Mouse (Mus musculus): ENCODE data around the gene Cntrob. TPM values are rescaled to one million over a fixed set of nuclear protein-coding genes. Genes with fewer than 3 reads are reported as not detected.

The Cntrob gene
- polyA plus RNA-seq, 1 experiment from 2014 or later, result 16.6 TPM

- no peaks in the 10 kb centered on the region for H3K4me1 ChIP-seq (ENCODE audit: insufficient read depth)
- H3K4me2 ChIP-seq, result no peak overlapping the region
- DNase-seq, result no peak
- ATAC-seq (ENCODE audit: insufficient read depth), result no peak
- no peak overlapping the region for H3K4me3 ChIP-seq (ENCODE audit: low read depth, low read length)
- H3K27me3 ChIP-seq (ENCODE audit: insufficient read depth, low read length), result peaks cover 4% of the 10 kb centered on the region; the same call in 1 of the 2 replicates
- TF ChIP-seq CTCF (IDR thresholded peaks at IDR 0.05; ENCODE audit: low read depth), result no peak
- no peak overlapping the region for H3K9ac ChIP-seq
- no peak overlapping the region for H3K27ac ChIP-seq (ENCODE audit: low read depth)
- H3K9me3 ChIP-seq (ENCODE audit: low read depth, low read length), result no peaks in the 10 kb centered on the region
- H3K36me3 ChIP-seq (ENCODE audit: insufficient read depth), result no peaks in the 10 kb centered on the region
- 59% methylated on average over 6 of the region's 6 CpGs for WGBS
Observed at GRCm38 (mm10) chr11:69275650-69276049, 47.9 kb downstream of the Cntrob start.

- no peak overlapping the region for H3K27ac ChIP-seq (ENCODE audit: low read depth)
- no peak overlapping the region for H3K4me3 ChIP-seq (ENCODE audit: low read depth, low read length)
- peaks cover 4% of the 10 kb centered on the region; the same call in 1 of the 2 replicates for H3K27me3 ChIP-seq (ENCODE audit: insufficient read depth, low read length)
- H3K9me3 ChIP-seq (ENCODE audit: low read depth, low read length), result no peaks in the 10 kb centered on the region
- ATAC-seq (ENCODE audit: insufficient read depth), result no peak
- H3K4me1 ChIP-seq (ENCODE audit: insufficient read depth), result no peaks in the 10 kb centered on the region
- H3K9ac ChIP-seq, result no peak overlapping the region
- no peaks in the 10 kb centered on the region for H3K36me3 ChIP-seq (ENCODE audit: insufficient read depth)
- WGBS, result 33% methylated on average over 16 of the region's 16 CpGs
- TF ChIP-seq CTCF (IDR thresholded peaks at IDR 0.05; ENCODE audit: low read depth), result peak; percentile 86
- peak; percentile 93 for DNase-seq
- no peak overlapping the region for H3K4me2 ChIP-seq
Observed at GRCm38 (mm10) chr11:69272122-69272740, 51.3 kb downstream of the Cntrob start.

GRCm38 (mm10) chr11:69269575-69269974, 54.0 kb downstream of the Cntrob start:
- H3K27me3 ChIP-seq (ENCODE audit: insufficient read depth, low read length), result peaks cover 4% of the 10 kb centered on the region; the same call in 1 of the 2 replicates
- H3K4me3 ChIP-seq (ENCODE audit: low read depth, low read length), result no peak overlapping the region
- peak; percentile 87 for DNase-seq
- WGBS, result 18% methylated on average over 13 of the region's 13 CpGs
- no peaks in the 10 kb centered on the region for H3K36me3 ChIP-seq (ENCODE audit: insufficient read depth)
- H3K9ac ChIP-seq, result peak overlapping the region; percentile 18; the same call in 1 of the 2 replicates
- no peak overlapping the region for H3K27ac ChIP-seq (ENCODE audit: low read depth)
- no peak overlapping the region for H3K4me2 ChIP-seq
- ATAC-seq (ENCODE audit: insufficient read depth), result no peak
- H3K4me1 ChIP-seq (ENCODE audit: insufficient read depth), result no peaks in the 10 kb centered on the region
- peak; percentile 79 for TF ChIP-seq CTCF (IDR thresholded peaks at IDR 0.05; ENCODE audit: low read depth)
- no peaks in the 10 kb centered on the region for H3K9me3 ChIP-seq (ENCODE audit: low read depth, low read length)

- no peak overlapping the region for H3K9ac ChIP-seq
- 78% methylated on average over 13 of the region's 13 CpGs for WGBS
- ATAC-seq (ENCODE audit: insufficient read depth), result no peak
Observed at GRCm38 (mm10) chr11:69268100-69268499, 55.5 kb downstream of the Cntrob start.

GRCm38 (mm10) chr11:69267341-69267740, 56.2 kb downstream of the Cntrob start:
- no peak overlapping the region for H3K9ac ChIP-seq
- DNase-seq (peak; percentile 71), ATAC-seq (ENCODE audit: insufficient read depth) (no peak)
- WGBS, result 29% methylated on average over 7 of the region's 7 CpGs
- no peak overlapping the region for H3K27ac ChIP-seq (ENCODE audit: low read depth)
- H3K4me1 ChIP-seq (ENCODE audit: insufficient read depth), result no peaks in the 10 kb centered on the region
- H3K36me3 ChIP-seq (ENCODE audit: insufficient read depth), result no peaks in the 10 kb centered on the region
- no peak overlapping the region for H3K4me2 ChIP-seq
- no peak overlapping the region for H3K4me3 ChIP-seq (ENCODE audit: low read depth, low read length)
- H3K27me3 ChIP-seq (ENCODE audit: insufficient read depth, low read length), result peaks cover 4% of the 10 kb centered on the region; the same call in 1 of the 2 replicates
- H3K9me3 ChIP-seq (ENCODE audit: low read depth, low read length), result no peaks in the 10 kb centered on the region
- TF ChIP-seq CTCF (IDR thresholded peaks at IDR 0.05; ENCODE audit: low read depth), result peak; percentile 64

More at GRCm38 (mm10) chr11:69268100-69268499, 55.5 kb downstream of the Cntrob start:
- Histone ChIP-seq H3K27ac (ENCODE audit: low read depth) (no peak overlapping the region), H3K9me3 (ENCODE audit: low read depth, low read length) (no peaks in the 10 kb centered on the region), H3K4me1 (ENCODE audit: insufficient read depth) (no peaks in the 10 kb centered on the region), H3K27me3 (ENCODE audit: insufficient read depth, low read length) (peaks cover 4% of the 10 kb centered on the region; the same call in 1 of the 2 replicates), H3K4me2 (no peak overlapping the region), H3K4me3 (ENCODE audit: low read depth, low read length) (no peak overlapping the region), H3K36me3 (ENCODE audit: insufficient read depth) (no peaks in the 10 kb centered on the region)
- TF ChIP-seq CTCF (IDR thresholded peaks at IDR 0.05; ENCODE audit: low read depth), result no peak
- DNase-seq, result no peak

- Histone ChIP-seq H3K9me3 (ENCODE audit: low read depth, low read length) (no peaks in the 10 kb centered on the region), H3K27me3 (ENCODE audit: insufficient read depth, low read length) (no peaks in the 10 kb centered on the region), H3K4me2 (peak overlapping the region; percentile 29; the same call in 1 of the 2 replicates), H3K27ac (ENCODE audit: low read depth) (no peak overlapping the region), H3K4me3 (ENCODE audit: low read depth, low read length) (no peak overlapping the region), H3K9ac (no peak overlapping the region), H3K4me1 (ENCODE audit: insufficient read depth) (no peaks in the 10 kb centered on the region), H3K36me3 (ENCODE audit: insufficient read depth) (no peaks in the 10 kb centered on the region)
- 15% methylated on average over 10 of the region's 10 CpGs for WGBS
- no peak for TF ChIP-seq CTCF (IDR thresholded peaks at IDR 0.05; ENCODE audit: low read depth)
- no peak for DNase-seq
- peak; percentile 38; the same call in 1 of the 2 replicates for ATAC-seq (ENCODE audit: insufficient read depth)
Observed at GRCm38 (mm10) chr11:69266253-69266652, 57.3 kb downstream of the Cntrob start.

- Histone ChIP-seq H3K9me3 (ENCODE audit: low read depth, low read length) (no peaks in the 10 kb centered on the region), H3K36me3 (ENCODE audit: insufficient read depth) (no peaks in the 10 kb centered on the region), H3K4me3 (ENCODE audit: low read depth, low read length) (no peak overlapping the region), H3K27ac (ENCODE audit: low read depth) (no peak overlapping the region), H3K27me3 (ENCODE audit: insufficient read depth, low read length) (no peaks in the 10 kb centered on the region), H3K4me1 (ENCODE audit: insufficient read depth) (no peaks in the 10 kb centered on the region), H3K9ac (no peak overlapping the region), H3K4me2 (no peak overlapping the region)
- no peak for TF ChIP-seq CTCF (IDR thresholded peaks at IDR 0.05; ENCODE audit: low read depth)
- 58% methylated on average over 9 of the region's 9 CpGs for WGBS
- DNase-seq (no peak), ATAC-seq (ENCODE audit: insufficient read depth) (no peak)
Observed at GRCm38 (mm10) chr11:69265410-69265809, 58.2 kb downstream of the Cntrob start.

Data from lung, embryonic 14.5 days (tissue).